In the genomic region with DNA sequence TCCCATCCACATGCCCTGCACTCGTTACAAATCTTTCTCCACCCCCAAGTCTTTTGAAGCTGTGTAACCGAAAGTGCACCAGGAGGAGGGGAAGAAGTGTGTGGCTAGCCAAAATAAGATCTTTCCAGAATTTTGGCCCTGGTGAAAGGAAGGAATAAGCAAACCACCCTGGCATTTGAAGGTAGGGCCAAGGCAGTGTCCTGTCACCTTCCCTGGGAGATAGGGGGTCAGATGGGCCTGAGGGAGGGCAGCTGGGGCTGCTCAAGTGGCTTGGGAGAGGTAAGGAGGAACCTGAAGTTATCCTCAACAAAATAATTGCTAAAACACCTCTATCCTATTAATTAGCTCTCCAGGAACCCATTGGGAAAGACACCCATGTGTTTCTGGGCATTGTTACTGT, we compare ENCODE assay signal across 1 mouse cellular context.
TF ChIP-seq lines count a peak whose summit lies in the region.

No protein-coding gene starts in this region.

TF ChIP-seq in MEL, 35 proteins besides CTCF, POLR2A, EP300 and RAD21 (continued from another document):
- no peak for TF ChIP-seq ETS1 (IDR thresholded peaks at IDR 0.05; ENCODE audit: low read depth, low read length)
- no peak for TF ChIP-seq ZNF384 (IDR thresholded peaks at IDR 0.05; ENCODE audit: low read depth, low read length)
- TF ChIP-seq MYC (IDR thresholded peaks at IDR 0.05; ENCODE audit: low read depth, low read length), result no peak
TF ChIP-seq in MEL: peak in this region for 0.
